ENCODE assay signal across 8 mouse cellular contexts in genomic region chr5:117516597-117516996, GRCm38 (mm10).
DNase-seq lines count a peak whose midpoint lies in the region; ATAC-seq and TF ChIP-seq lines count a peak whose summit lies in the region.
"Had no signal": no experiment of that assay in that cellular context is flagged by ENCODE, and none has a peak within 500 bp of the region (broad histone marks: within the 10 kb centered on the region; RNA-seq: fewer than 3 reads in every experiment).

No protein-coding gene starts in this region.

- TF ChIP-seq POLR2A in cortical plate, adult 2 months (IDR thresholded peaks at IDR 0.05; ENCODE audit: extremely low read depth, insufficient read depth, low read length) = no peak

- no peak overlapping the region for H3K4me2 ChIP-seq in lung, postnatal 0 days (replicated peaks; ENCODE audit: low read depth, low read length)
- H3K4me2 ChIP-seq: neural tube, embryonic 12.5 days had no signal

- H3K27ac ChIP-seq in cortical plate, adult 2 months (ENCODE audit: insufficient read depth, low read length) = no peak overlapping the region
- no peak overlapping the region for H3K27ac ChIP-seq in lung, postnatal 0 days (ENCODE audit: low read length)
- H3K27ac ChIP-seq: neural tube, embryonic 12.5 days had no signal

- H3K9ac ChIP-seq in lung, postnatal 0 days (replicated peaks; ENCODE audit: low read depth) = no peak overlapping the region
- H3K9ac ChIP-seq: neural tube, embryonic 12.5 days had no signal

- H3K36me3 ChIP-seq in lung, postnatal 0 days (ENCODE audit: insufficient read depth, low read length) = no peaks in the 10 kb centered on the region
- H3K36me3 ChIP-seq: neural tube, embryonic 12.5 days had no signal

- no peaks in the 10 kb centered on the region for H3K9me3 ChIP-seq in lung, postnatal 0 days (ENCODE audit: low read length)
- H3K9me3 ChIP-seq: neural tube, embryonic 12.5 days had no signal

- WGBS in lung, postnatal 0 days = 4% methylated on average over 8 of the region's 8 CpGs

- DNase-seq in ovary, postnatal 10 days (ENCODE audit: low spot score) = peak; percentile 56
- DNase-seq in ovary, adult 18-20 months (ENCODE audit: low spot score) = no peak
- peak; percentile 38 for DNase-seq in adrenal gland, adult 2 months
- DNase-seq in kidney, adult 9 months = peak; percentile 75
- peak; percentile 56 for DNase-seq in lung, postnatal 0 days (ENCODE audit: low spot score)
- peak; percentile 17 for DNase-seq in skeletal muscle tissue, adult 2 months (ENCODE audit: low read depth, low spot score)

- TF ChIP-seq EP300 in lung, postnatal 0 days (IDR thresholded peaks at IDR 0.05) = no peak

- TF ChIP-seq CTCF in cortical plate, adult 2 months (IDR thresholded peaks at IDR 0.05; ENCODE audit: extremely low read depth, insufficient read depth, low read length) = peak; percentile 82
- TF ChIP-seq CTCF in lung, postnatal 0 days (IDR thresholded peaks at IDR 0.05) = peak; percentile 93

- no peak for ATAC-seq in lung, postnatal 0 days

- no peak overlapping the region for H3K4me3 ChIP-seq in cortical plate, adult 2 months (ENCODE audit: insufficient read depth, low read length)
- H3K4me3 ChIP-seq in lung, postnatal 0 days (ENCODE audit: low read depth, low read length) = no peak overlapping the region
- H3K4me3 ChIP-seq: neural tube, embryonic 12.5 days had no signal

- H3K27me3 ChIP-seq in lung, postnatal 0 days (replicated peaks; ENCODE audit: insufficient read depth, low read length) = no peaks in the 10 kb centered on the region
- H3K27me3 ChIP-seq: neural tube, embryonic 12.5 days had no signal

- H3K4me1 ChIP-seq in cortical plate, adult 2 months (ENCODE audit: control insufficient read depth, insufficient read depth, low read length) = no peaks in the 10 kb centered on the region
- no peaks in the 10 kb centered on the region for H3K4me1 ChIP-seq in lung, postnatal 0 days (ENCODE audit: insufficient read depth, low read depth, low read length)
